ENCODE assay signal across 15 mouse cellular contexts in genomic region chr13:94188200-94189086, GRCm38 (mm10).
DNase-seq lines count a peak whose midpoint lies in the region; ATAC-seq and TF ChIP-seq lines count a peak whose summit lies in the region.
"Had no signal": no experiment of that assay in that cellular context is flagged by ENCODE, and none has a peak within 500 bp of the region (broad histone marks: within the 10 kb centered on the region; RNA-seq: fewer than 3 reads in every experiment).

No protein-coding gene starts in this region.

- peaks cover 58% of the 10 kb centered on the region for H3K4me1 ChIP-seq in heart, embryonic 13.5 days
- H3K4me1 ChIP-seq in heart, adult 2 months (ENCODE audit: control insufficient read depth, insufficient read depth, low read length) = peaks cover 3% of the 10 kb centered on the region
- H3K4me1 ChIP-seq in forebrain, embryonic 12.5 days = peaks cover 21% of the 10 kb centered on the region
- H3K4me1 ChIP-seq in limb, embryonic 10.5 days = peaks cover 53% of the 10 kb centered on the region
- H3K4me1 ChIP-seq in midbrain, embryonic 15.5 days = peaks cover 16% of the 10 kb centered on the region
- peaks cover 18% of the 10 kb centered on the region for H3K4me1 ChIP-seq in cerebellum, adult 2 months (ENCODE audit: control insufficient read depth, insufficient read depth, low read length)

- TF ChIP-seq EP300 in heart, adult 2 months (IDR thresholded peaks at IDR 0.05; ENCODE audit: insufficient read depth, low read depth, low read length) = no peak

- H3K27me3 ChIP-seq in heart, embryonic 13.5 days (replicated peaks) = no peaks in the 10 kb centered on the region
- H3K27me3 ChIP-seq in heart, adult 2 months (ENCODE audit: control insufficient read depth, insufficient read depth, low read length) = no peaks in the 10 kb centered on the region
- 0 out of 2 replicates have a peak, but pooled peaks cover 3% of the 10 kb centered on the region for H3K27me3 ChIP-seq in forebrain, embryonic 12.5 days
- H3K27me3 ChIP-seq in limb, embryonic 10.5 days (ENCODE audit: low read depth, poor library complexity, severe bottlenecking) = no peaks in the 10 kb centered on the region
- H3K27me3 ChIP-seq in midbrain, embryonic 15.5 days (replicated peaks) = no peaks in the 10 kb centered on the region
- no peaks in the 10 kb centered on the region for H3K27me3 ChIP-seq in cerebellum, adult 2 months (ENCODE audit: control insufficient read depth, insufficient read depth, low read length)
- H3K27me3 ChIP-seq: Patski had no signal

- no peak overlapping the region for H3K4me2 ChIP-seq in heart, embryonic 13.5 days
- H3K4me2 ChIP-seq in forebrain, embryonic 12.5 days = no peak overlapping the region
- H3K4me2 ChIP-seq in midbrain, embryonic 15.5 days = no peak overlapping the region

- intact Hi-C loops in heart, adult 2 months (cut with DNase I) = loop anchor here (10.0 kb wide), 1 partner anchor 1294 kb away; no protein-coding TSS in a partner anchor

- peak overlapping the region; percentile 3 for H3K27ac ChIP-seq in heart, embryonic 13.5 days (replicated peaks)
- H3K27ac ChIP-seq in heart, adult 2 months = no peak overlapping the region
- H3K27ac ChIP-seq in forebrain, embryonic 12.5 days = peak overlapping the region; percentile 57
- peak overlapping the region; percentile 61 for H3K27ac ChIP-seq in limb, embryonic 10.5 days
- peak overlapping the region; percentile 57; the same call in 1 of the 2 replicates for H3K27ac ChIP-seq in midbrain, embryonic 15.5 days
- no peak overlapping the region for H3K27ac ChIP-seq in cerebellum, adult 2 months (ENCODE audit: insufficient read depth, low read length)

- H3K79me2 ChIP-seq in heart, adult 2 months (replicated peaks; ENCODE audit: control insufficient read depth, insufficient read depth, low read length) = no peaks in the 10 kb centered on the region

- DNase-seq in heart, adult 2 months = no peak
- no peak for DNase-seq in limb, embryonic 10.5 days (ENCODE audit: low spot score)
- no peak for DNase-seq in T-cell, adult 2 months (ENCODE audit: low spot score)
- no peak for DNase-seq in cerebellum, adult 2 months
- DNase-seq in spleen, postnatal 4 days (ENCODE audit: low spot score in 2 of 2) = no peak
- DNase-seq: cerebellum, adult 9-11 months; embryo, embryonic 11 days; kidney, adult 8-10 months; liver; lung, adult 2 months had no signal

- H3K4me3 ChIP-seq in heart, embryonic 13.5 days = no peak overlapping the region
- H3K4me3 ChIP-seq in heart, adult 2 months = no peak overlapping the region
- no peak overlapping the region for H3K4me3 ChIP-seq in forebrain, embryonic 12.5 days (replicated peaks)
- H3K4me3 ChIP-seq in limb, embryonic 10.5 days = no peak overlapping the region
- H3K4me3 ChIP-seq in midbrain, embryonic 15.5 days = no peak overlapping the region
- H3K4me3 ChIP-seq in cerebellum, adult 2 months (replicated peaks; ENCODE audit: insufficient read depth, low read depth, low read length) = no peak overlapping the region
- H3K4me3 ChIP-seq: myocyte had no signal

- H3K36me3 ChIP-seq in heart, embryonic 13.5 days = peaks cover 10% of the 10 kb centered on the region
- H3K36me3 ChIP-seq in heart, adult 2 months (ENCODE audit: control insufficient read depth, insufficient read depth, low read length) = no peaks in the 10 kb centered on the region
- 0 out of 2 replicates have a peak, but pooled peaks cover 3% of the 10 kb centered on the region for H3K36me3 ChIP-seq in forebrain, embryonic 12.5 days (replicated peaks)
- peaks cover 30% of the 10 kb centered on the region for H3K36me3 ChIP-seq in limb, embryonic 10.5 days
- H3K36me3 ChIP-seq in midbrain, embryonic 15.5 days (replicated peaks) = no peaks in the 10 kb centered on the region

- no peak overlapping the region for H3K9ac ChIP-seq in heart, embryonic 13.5 days
- H3K9ac ChIP-seq in heart, adult 2 months (ENCODE audit: low read depth, low read length) = no peak overlapping the region
- H3K9ac ChIP-seq in forebrain, embryonic 12.5 days = no peak overlapping the region
- no peak overlapping the region for H3K9ac ChIP-seq in midbrain, embryonic 15.5 days

- no peak for TF ChIP-seq CTCF in heart, adult 2 months (IDR thresholded peaks at IDR 0.05)
- no peak for TF ChIP-seq CTCF in cerebellum, adult 2 months (IDR thresholded peaks at IDR 0.05; ENCODE audit: borderline replicate concordance, insufficient read depth, low read depth, low read length)

- no peak for ATAC-seq in heart, embryonic 13.5 days (ENCODE audit: extremely low read depth, insufficient number of reproducible peaks, low FRiP score, low TSS enrichment)
- peak; percentile 55; the same call in 1 of the 2 replicates for ATAC-seq in forebrain, embryonic 12.5 days (ENCODE audit: low FRiP score)
- peak; percentile 61; the same call in 1 of the 2 replicates for ATAC-seq in midbrain, embryonic 15.5 days (replicated peaks)
- ATAC-seq: Patski had no signal

- H3K9me3 ChIP-seq in heart, embryonic 13.5 days = no peaks in the 10 kb centered on the region
- no peaks in the 10 kb centered on the region for H3K9me3 ChIP-seq in forebrain, embryonic 12.5 days
- H3K9me3 ChIP-seq in limb, embryonic 10.5 days (replicated peaks) = no peaks in the 10 kb centered on the region
- H3K9me3 ChIP-seq in midbrain, embryonic 15.5 days = no peaks in the 10 kb centered on the region

- TF ChIP-seq POLR2A in heart, adult 2 months (IDR thresholded peaks at IDR 0.05; ENCODE audit: insufficient read depth, low read depth, low read length) = no peak
- no peak for TF ChIP-seq POLR2A in cerebellum, adult 2 months (IDR thresholded peaks at IDR 0.05; ENCODE audit: borderline replicate concordance, insufficient read depth, low read length)

- WGBS in heart, embryonic 13.5 days = 51% methylated on average over 10 of the region's 10 CpGs
- 82% methylated on average over 10 of the region's 10 CpGs for WGBS in heart, adult 2 months
- WGBS in forebrain, embryonic 12.5 days = 11% methylated on average over 10 of the region's 10 CpGs
- WGBS in limb, embryonic 10.5 days = 50% methylated on average over 10 of the region's 10 CpGs
- 16% methylated on average over 10 of the region's 10 CpGs for WGBS in midbrain, embryonic 15.5 days
- WGBS in cerebellum, adult 2 months = 51% methylated on average over 10 of the region's 10 CpGs

Comparison
In these comparisons a context has a peak if more than half of its experiments do, and no peak if none do; other contexts are left out.
1. H3K27ac ChIP-seq: peak in heart, embryonic 13.5 days (single experiment), forebrain, embryonic 12.5 days (single experiment), limb, embryonic 10.5 days (single experiment) and midbrain, embryonic 15.5 days (single experiment); none in heart, adult 2 months (single experiment) and cerebellum, adult 2 months (single experiment).